Mouse (Mus musculus) lung, embryonic 16.5 days (tissue): Measurements from ENCODE around the gene Mylk4. TPM values are rescaled to one million over a fixed set of nuclear protein-coding genes. Genes with fewer than 3 reads are reported as not detected.

ENCODE experiments used
- ATAC-seq: fragments of 200-750 bp; cut with Nextera tagmentation; 2 replicates; pipeline ENCODE4 v1.8.0; 2017; ENCODE audit warnings: low read depth, mild to moderate bottlenecking, moderate library complexity
- H3K27ac ChIP-seq: fragments of 300-500 bp; sonication (generic); 2 replicates; pipeline ENCODE4 v1.5.1; 2014; ENCODE audit warnings: mild to moderate bottlenecking, control low read depth, low read length
- H3K27me3 ChIP-seq: fragments of 300-500 bp; sonication (generic); 2 replicates; pipeline ENCODE4 v1.6.1; 2014; ENCODE audit warnings: low read depth, low read length, mixed read lengths; ENCODE audit not compliant: control insufficient read depth, insufficient read depth
- H3K36me3 ChIP-seq: fragments of 300-500 bp; sonication (generic); 2 replicates; pipeline ENCODE4 v1.6.1; 2014; ENCODE audit warnings: low read length; ENCODE audit not compliant: control insufficient read depth, insufficient read depth
- H3K4me1 ChIP-seq: fragments of 300-500 bp; sonication (generic); replicated peaks from 2 replicates; pipeline ENCODE4 v1.6.1; 2014; ENCODE audit warnings: low read length, mixed read lengths; ENCODE audit not compliant: control insufficient read depth, insufficient read depth
- H3K4me2 ChIP-seq: fragments of 300-500 bp; sonication (generic); 2 replicates; pipeline ENCODE4 v1.6.1; 2014; ENCODE audit warnings: low read depth, low read length, control low read depth
- H3K4me3 ChIP-seq: fragments of 300-500 bp; sonication (generic); 2 replicates; pipeline ENCODE4 v1.5.1; 2014; ENCODE audit warnings: mild to moderate bottlenecking, low read length, control low read depth
- H3K9ac ChIP-seq: fragments of 300-500 bp; sonication (generic); 2 replicates; pipeline ENCODE4 v1.6.1; 2014; ENCODE audit warnings: low read length, control low read depth
- H3K9me3 ChIP-seq: fragments of 300-500 bp; sonication (generic); 2 replicates; pipeline ENCODE4 v1.6.1; 2016; ENCODE audit warnings: low read length; ENCODE audit not compliant: control insufficient read depth
- WGBS: fragments of 180-500 bp; shearing (Covaris S2); extraction: QIAGEN DNeasy Blood & Tissue Kit; methylation state at CpG from one replicate; pipeline ENCODE4 v1.1.7; 2014; 5-methylcytosine and 5-hydroxymethylcytosine counted together
- polyA plus RNA-seq: library from polyadenylated mRNA; unstranded; fragments of >200 nt; fragmentation: Nextera tagmentation; extraction: Ambion mirVana; gene quantifications from 2 replicates; pipeline ENCODE4 v1.2.1, GENCODE M21; 2015

Mylk4 gene
- polyA plus RNA-seq, 1 experiment from 2014 or later, result 0.26 TPM

DNA sequence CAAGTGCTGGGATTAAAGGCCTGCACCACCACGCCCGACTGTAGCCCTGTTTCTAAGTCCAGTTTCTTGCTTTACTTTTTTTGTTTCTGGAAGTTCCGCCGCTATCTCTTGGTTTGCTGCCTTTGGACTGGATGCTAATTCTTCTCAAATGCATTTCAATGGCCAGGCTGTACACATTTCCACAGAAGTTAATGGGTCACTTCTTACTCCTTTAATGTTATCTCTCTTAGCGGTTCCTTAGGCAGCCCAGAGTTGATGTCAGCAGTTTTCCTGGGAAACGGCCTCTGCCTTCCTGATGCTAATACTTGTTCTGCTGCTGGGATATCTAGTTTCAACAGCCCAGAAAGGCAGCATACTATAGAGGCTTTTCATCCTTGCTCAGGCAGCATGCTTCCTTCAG lies 39.4 kb upstream of the Mylk4 start:
- H3K4me1 ChIP-seq, result no peaks in the 10 kb centered on the region
- H3K27ac ChIP-seq, result no peak overlapping the region
- ATAC-seq, result no peak
- H3K27me3 ChIP-seq, result no peaks in the 10 kb centered on the region
- peaks cover 7% of the 10 kb centered on the region; the same call in 1 of the 2 replicates for H3K36me3 ChIP-seq
- H3K9me3 ChIP-seq, result no peaks in the 10 kb centered on the region
- H3K4me2 ChIP-seq, result no peak overlapping the region
- WGBS, result 74% methylated on average over 6 of the region's 6 CpGs
- no peak overlapping the region for H3K9ac ChIP-seq
- no peak overlapping the region for H3K4me3 ChIP-seq

DNA sequence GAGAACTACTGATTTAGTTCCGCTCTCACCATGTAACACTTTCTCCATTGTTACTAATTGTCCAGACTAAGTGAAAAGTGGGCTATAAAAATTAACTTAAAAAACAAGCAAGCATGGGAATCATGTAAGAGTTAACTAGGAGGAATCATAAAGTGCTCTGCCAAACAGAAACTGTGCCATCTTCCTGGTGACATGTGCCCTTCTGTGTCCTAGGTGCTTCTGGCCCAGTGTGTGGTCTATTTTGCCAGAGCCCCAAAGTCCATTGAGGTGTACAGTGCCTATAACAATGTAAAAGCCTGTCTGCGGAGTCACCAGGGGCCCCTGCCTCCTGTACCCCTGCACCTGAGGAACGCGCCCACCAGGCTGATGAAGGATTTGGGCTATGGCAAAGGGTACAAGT lies 37.9 kb upstream of the Mylk4 start:
- no peaks in the 10 kb centered on the region for H3K4me1 ChIP-seq
- no peak overlapping the region for H3K4me3 ChIP-seq
- no peak overlapping the region for H3K27ac ChIP-seq
- no peak overlapping the region for H3K4me2 ChIP-seq
- peaks cover 17% of the 10 kb centered on the region for H3K36me3 ChIP-seq
- no peak for ATAC-seq
- no peaks in the 10 kb centered on the region for H3K27me3 ChIP-seq
- H3K9me3 ChIP-seq, result no peaks in the 10 kb centered on the region
- no peak overlapping the region for H3K9ac ChIP-seq
- WGBS, result 97% methylated on average over 4 of the region's 4 CpGs

- Histone ChIP-seq H3K9me3 (no peaks in the 10 kb centered on the region), H3K27ac (no peak overlapping the region), H3K4me1 (no peaks in the 10 kb centered on the region), H3K9ac (no peak overlapping the region), H3K27me3 (no peaks in the 10 kb centered on the region), H3K4me2 (no peak overlapping the region), H3K36me3 (peaks cover 23% of the 10 kb centered on the region), H3K4me3 (no peak overlapping the region)
- WGBS, result 86% methylated on average over 5 of the region's 5 CpGs
- no peak for ATAC-seq
These were observed 36.2 kb upstream of the Mylk4 start for GRCm38 (mm10) chr13:32819926-32820325.

DNA sequence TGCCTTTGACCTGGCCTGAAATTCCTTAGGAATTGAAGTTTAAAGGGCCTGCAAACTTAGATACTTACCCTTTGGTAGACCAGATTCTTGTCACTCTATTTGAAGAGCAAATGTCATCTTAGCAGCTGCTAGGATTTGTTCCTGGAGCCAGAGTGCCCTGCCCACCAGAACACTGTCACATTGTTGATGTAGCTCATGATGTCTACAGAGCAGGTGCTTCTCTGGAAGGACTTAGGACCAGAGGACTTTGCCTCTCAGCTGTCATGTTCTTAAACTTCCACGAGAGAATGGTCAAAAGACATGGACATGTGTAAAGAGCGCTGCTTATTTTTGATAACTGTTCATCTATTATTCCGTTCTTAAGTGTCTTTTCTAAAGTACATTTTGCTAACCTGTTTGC lies 35.5 kb upstream of the Mylk4 start:
- H3K4me1 ChIP-seq, result no peaks in the 10 kb centered on the region
- H3K27ac ChIP-seq, result no peak overlapping the region
- no peak overlapping the region for H3K4me3 ChIP-seq
- no peaks in the 10 kb centered on the region for H3K27me3 ChIP-seq
- no peak overlapping the region for H3K9ac ChIP-seq
- H3K9me3 ChIP-seq, result no peaks in the 10 kb centered on the region
- no peak overlapping the region for H3K4me2 ChIP-seq
- H3K36me3 ChIP-seq, result peaks cover 25% of the 10 kb centered on the region
- WGBS, result 91% methylated on average over 3 of the region's 3 CpGs
- ATAC-seq, result no peak

DNA sequence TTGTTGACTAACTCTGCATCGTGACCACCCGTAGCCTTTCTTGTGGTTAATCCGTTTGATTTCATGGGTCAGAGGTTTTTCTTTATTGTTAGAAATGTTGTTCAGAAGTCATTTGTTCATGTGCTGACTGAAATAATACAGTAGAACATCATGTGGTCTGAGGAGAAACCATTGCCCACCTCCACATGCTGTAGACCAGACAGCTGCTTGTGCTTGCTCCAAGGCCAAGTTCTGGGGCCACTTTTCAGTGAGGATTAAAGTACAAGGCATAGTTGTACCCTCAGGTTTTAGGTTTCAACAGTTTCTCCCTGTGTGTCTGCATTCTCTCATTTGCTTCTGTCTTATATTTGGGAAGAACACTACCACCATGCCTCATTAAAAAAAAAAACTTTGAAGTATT lies 23.9 kb upstream of the Mylk4 start:
- no peak overlapping the region for H3K4me3 ChIP-seq
- no peak overlapping the region for H3K9ac ChIP-seq
- H3K36me3 ChIP-seq, result peaks cover 18% of the 10 kb centered on the region
- no peak for ATAC-seq
- no peak overlapping the region for H3K4me2 ChIP-seq
- 83% methylated on average over 3 of the region's 3 CpGs for WGBS
- peaks cover 14% of the 10 kb centered on the region for H3K4me1 ChIP-seq
- no peak overlapping the region for H3K27ac ChIP-seq
- no peaks in the 10 kb centered on the region for H3K27me3 ChIP-seq
- no peaks in the 10 kb centered on the region for H3K9me3 ChIP-seq

DNA sequence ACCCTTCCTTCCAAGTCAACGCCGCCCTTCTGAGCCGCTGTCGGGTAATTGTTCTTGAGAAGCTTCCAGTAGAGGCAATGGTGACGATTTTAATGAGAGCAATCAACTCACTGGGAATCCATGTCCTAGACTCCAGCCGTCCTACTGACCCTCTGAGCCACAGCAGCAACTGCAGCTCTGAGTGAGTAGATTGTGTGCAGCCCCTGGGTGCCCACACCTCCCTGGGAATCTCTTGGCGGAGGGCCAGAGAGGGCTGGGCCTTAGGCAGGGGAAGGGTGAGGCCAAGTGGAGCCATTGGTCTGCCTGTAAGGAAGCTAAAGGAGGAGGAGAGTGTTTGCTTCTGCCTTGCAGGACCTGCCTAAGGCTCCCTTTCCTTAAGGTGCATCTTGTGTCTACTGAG lies 23.1 kb upstream of the Mylk4 start:
- Histone ChIP-seq H3K9me3 (no peaks in the 10 kb centered on the region), H3K4me3 (no peak overlapping the region), H3K4me1 (peaks cover 14% of the 10 kb centered on the region), H3K4me2 (no peak overlapping the region), H3K27ac (no peak overlapping the region), H3K27me3 (no peaks in the 10 kb centered on the region), H3K36me3 (peaks cover 17% of the 10 kb centered on the region), H3K9ac (no peak overlapping the region)
- WGBS, result 86% methylated on average over 7 of the region's 7 CpGs
- ATAC-seq, result no peak

GRCm38 (mm10) chr13:32803701-32804345 lies 20.1 kb upstream of the Mylk4 start:
- no peak overlapping the region; the same call in 1 of the 2 replicates for H3K9ac ChIP-seq
- WGBS, result 72% methylated on average over 4 of the region's 4 CpGs

DNA sequence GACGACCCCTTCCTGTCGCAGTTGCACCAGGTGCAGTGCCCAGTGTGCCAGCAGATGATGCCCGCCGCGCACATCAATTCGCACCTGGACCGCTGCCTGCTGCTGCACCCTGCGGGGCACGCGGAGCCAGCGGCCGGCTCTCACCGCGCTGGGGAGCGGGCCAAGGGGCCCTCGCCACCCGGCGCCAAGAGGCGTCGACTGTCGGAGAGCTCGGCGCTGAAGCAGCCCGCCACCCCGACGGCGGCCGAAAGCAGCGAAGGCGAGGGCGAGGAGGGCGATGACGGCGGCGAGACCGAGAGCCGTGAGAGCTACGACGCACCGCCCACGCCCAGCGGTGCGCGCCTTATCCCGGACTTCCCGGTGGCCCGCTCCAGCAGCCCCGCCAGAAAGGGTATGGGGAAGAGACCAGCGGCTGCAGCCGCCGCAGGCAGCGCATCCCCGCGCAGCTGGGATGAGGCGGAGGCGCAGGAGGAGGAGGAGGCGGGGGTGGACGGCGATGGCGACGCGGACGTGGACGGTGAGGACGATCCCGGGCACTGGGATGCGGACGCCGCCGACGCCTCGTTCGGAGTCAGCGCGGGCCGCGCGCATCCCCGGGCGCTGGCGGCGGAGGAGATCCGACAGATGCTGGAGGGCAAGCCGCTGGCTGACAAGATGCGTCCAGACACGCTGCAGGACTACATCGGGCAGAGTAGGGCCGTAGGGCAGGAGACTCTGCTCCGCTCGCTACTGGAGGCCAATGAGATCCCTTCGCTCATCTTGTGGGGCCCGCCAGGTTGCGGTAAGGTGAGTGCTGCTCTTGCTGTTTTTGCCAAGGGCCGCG lies 18.7 kb upstream of the Mylk4 start, which contains the start of gene D930007J09Rik:
TSS of gene D930007J09Rik (minus strand) at position 591 of the 823 bp plus-strand sequence.
- Histone ChIP-seq H3K9ac (peak within 1 kb of the TSS; percentile 82), H3K4me3 (peak within 1 kb of the TSS; percentile 73), H3K27me3 (no peaks in the 10 kb centered on the region), H3K36me3 (peaks cover 12% of the 10 kb centered on the region), H3K9me3 (no peaks in the 10 kb centered on the region), H3K4me1 (peaks cover 22% of the 10 kb centered on the region), H3K27ac (peak within 1 kb of the TSS; percentile 65), H3K4me2 (peak within 1 kb of the TSS; percentile 92)
- WGBS, result under 1% methylated on average over 91 of the region's 95 CpGs
- peak; percentile 32 for ATAC-seq

More at GRCm38 (mm10) chr13:32803701-32804345, 20.1 kb upstream of the Mylk4 start:
- no peaks in the 10 kb centered on the region for H3K27me3 ChIP-seq
- H3K4me1 ChIP-seq, result peaks cover 22% of the 10 kb centered on the region
- H3K27ac ChIP-seq, result no peak overlapping the region
- ATAC-seq, result no peak
- H3K4me2 ChIP-seq, result peak overlapping the region; percentile 92
- peaks cover 17% of the 10 kb centered on the region for H3K36me3 ChIP-seq
- H3K9me3 ChIP-seq, result no peaks in the 10 kb centered on the region
- peak overlapping the region; percentile 73 for H3K4me3 ChIP-seq

GRCm38 (mm10) chr13:32801693-32802221 lies 18.0 kb upstream of the Mylk4 start, which contains the start of gene Wrnip1:
Gene Wrnip1 (plus strand): TSS chr13:32802038.
- Histone ChIP-seq H3K9me3 (no peaks in the 10 kb centered on the region), H3K27ac (peak within 1 kb of the TSS; percentile 65), H3K27me3 (no peaks in the 10 kb centered on the region), H3K9ac (peak within 1 kb of the TSS; percentile 82), H3K4me2 (peak within 1 kb of the TSS; percentile 92), H3K36me3 (peaks cover 7% of the 10 kb centered on the region), H3K4me3 (peak within 1 kb of the TSS; percentile 73), H3K4me1 (peaks cover 22% of the 10 kb centered on the region)
- ATAC-seq, result peak; percentile 97
- WGBS, result under 1% methylated on average over 51 of the region's 51 CpGs
